ENCODE assay signal across 8 mouse cellular contexts in genomic region chr2:165360861-165361260, GRCm38 (mm10). TPM values are rescaled to one million over a fixed set of nuclear protein-coding genes. Genes with fewer than 3 reads are reported as not detected.
DNase-seq lines count a peak whose midpoint lies in the region; ATAC-seq and TF ChIP-seq lines count a peak whose summit lies in the region.
"Had no signal": no experiment of that assay in that cellular context is flagged by ENCODE, and none has a peak within 500 bp of the region (broad histone marks: within the 10 kb centered on the region; RNA-seq: fewer than 3 reads in every experiment).

No protein-coding gene starts in this region.

- no peak overlapping the region for H3K27ac ChIP-seq in bone marrow, adult 2 months (ENCODE audit: control insufficient read depth, insufficient read depth, low read depth, low read length, poor library complexity)
- H3K27ac ChIP-seq in forebrain, embryonic 11.5 days (ENCODE audit: low read depth, low read length), result no peak overlapping the region
- no peak overlapping the region for H3K27ac ChIP-seq in liver, embryonic 11.5 days (ENCODE audit: low read depth, low read length)
- no peak overlapping the region for H3K27ac ChIP-seq in neural tube, embryonic 11.5 days (ENCODE audit: low read depth, low read length)
- H3K27ac ChIP-seq: heart, embryonic 13.5 days had no signal

- no peak for TF ChIP-seq POLR2A in bone marrow, adult 2 months (IDR thresholded peaks at IDR 0.05; ENCODE audit: borderline replicate concordance, control insufficient read depth, low read depth, low read length)

- no peak overlapping the region for H3K9ac ChIP-seq in forebrain, embryonic 11.5 days (ENCODE audit: low read length)
- no peak overlapping the region for H3K9ac ChIP-seq in liver, embryonic 11.5 days (ENCODE audit: low read depth, low read length)
- no peak overlapping the region for H3K9ac ChIP-seq in neural tube, embryonic 11.5 days (ENCODE audit: low read length)
- H3K9ac ChIP-seq: heart, embryonic 13.5 days had no signal

- no peaks in the 10 kb centered on the region for H3K36me3 ChIP-seq in forebrain, embryonic 11.5 days (ENCODE audit: control insufficient read depth, insufficient read depth, low read length)
- no peaks in the 10 kb centered on the region for H3K36me3 ChIP-seq in liver, embryonic 11.5 days (ENCODE audit: control insufficient read depth, insufficient read depth, low read length)
- H3K36me3 ChIP-seq in neural tube, embryonic 11.5 days (ENCODE audit: control insufficient read depth, insufficient read depth, low read length), result no peaks in the 10 kb centered on the region
- H3K36me3 ChIP-seq: heart, embryonic 13.5 days had no signal

- peak; percentile 93 for DNase-seq in 3T3-L1 (ENCODE audit: low read depth, low spot score)
- DNase-seq in B cell, adult 2 months, result peak; percentile 51 to 60
- peak; percentile 81 for DNase-seq in forebrain, embryonic 11.5 days (ENCODE audit: low spot score)
- peak; percentile 78 for DNase-seq in hindlimb bud, embryonic 11.5 days (ENCODE audit: extremely low spot score, low read depth, low spot score)
- peak; percentile 48 for DNase-seq in liver, embryonic 11.5 days (ENCODE audit: low spot score)
- peak; percentile 75 for DNase-seq in neural tube, embryonic 11.5 days (ENCODE audit: low spot score)

- TF ChIP-seq CTCF in bone marrow, adult 2 months (IDR thresholded peaks at IDR 0.05; ENCODE audit: control insufficient read depth, insufficient read depth, low read length), result peak; percentile 72

- WGBS in bone marrow, adult 2 months, result 6% methylated on average over 1 of the region's 1 CpGs
- WGBS in forebrain, embryonic 11.5 days, result 0% methylated on average over 1 of the region's 1 CpGs
- WGBS in liver, embryonic 11.5 days, result 0% methylated on average over 1 of the region's 1 CpGs
- 0% methylated on average over 1 of the region's 1 CpGs for WGBS in neural tube, embryonic 11.5 days

- no peaks in the 10 kb centered on the region for H3K9me3 ChIP-seq in forebrain, embryonic 11.5 days (ENCODE audit: control insufficient read depth, low read length)
- no peaks in the 10 kb centered on the region for H3K9me3 ChIP-seq in liver, embryonic 11.5 days (ENCODE audit: control insufficient read depth, low read length)
- no peaks in the 10 kb centered on the region for H3K9me3 ChIP-seq in neural tube, embryonic 11.5 days (ENCODE audit: control insufficient read depth, low read length)

- H3K27me3 ChIP-seq in forebrain, embryonic 11.5 days (ENCODE audit: control insufficient read depth, insufficient read depth, low read length), result no peaks in the 10 kb centered on the region
- peaks cover 6% of the 10 kb centered on the region; the same call in 1 of the 2 replicates for H3K27me3 ChIP-seq in liver, embryonic 11.5 days (replicated peaks; ENCODE audit: control insufficient read depth, insufficient read depth, low read length)
- H3K27me3 ChIP-seq in neural tube, embryonic 11.5 days (ENCODE audit: control insufficient read depth, insufficient read depth, low read length), result no peaks in the 10 kb centered on the region

- ATAC-seq in forebrain, embryonic 11.5 days (replicated peaks; ENCODE audit: low FRiP score), result 0 out of 2 replicates have a peak, but pooled peaks have one; percentile 46
- ATAC-seq in liver, embryonic 11.5 days (replicated peaks; ENCODE audit: low FRiP score), result no peak
- no peak for ATAC-seq in neural tube, embryonic 11.5 days (ENCODE audit: insufficient read depth, low FRiP score, low TSS enrichment)

- H3K4me1 ChIP-seq in bone marrow, adult 2 months (ENCODE audit: control insufficient read depth, insufficient read depth, low read length), result no peaks in the 10 kb centered on the region
- H3K4me1 ChIP-seq in forebrain, embryonic 11.5 days (replicated peaks; ENCODE audit: control insufficient read depth, insufficient read depth, low read length), result no peaks in the 10 kb centered on the region
- no peaks in the 10 kb centered on the region; the same call in 1 of the 2 replicates for H3K4me1 ChIP-seq in liver, embryonic 11.5 days (replicated peaks; ENCODE audit: control insufficient read depth, insufficient read depth, low read length)
- no peaks in the 10 kb centered on the region for H3K4me1 ChIP-seq in neural tube, embryonic 11.5 days (ENCODE audit: control insufficient read depth, insufficient read depth, low read length)

- no peak overlapping the region for H3K4me3 ChIP-seq in bone marrow, adult 2 months (replicated peaks; ENCODE audit: control insufficient read depth, low read depth, low read length)
- H3K4me3 ChIP-seq in forebrain, embryonic 11.5 days (ENCODE audit: low read depth, low read length), result no peak overlapping the region
- H3K4me3 ChIP-seq in liver, embryonic 11.5 days (ENCODE audit: low read depth, low read length), result no peak overlapping the region
- no peak overlapping the region for H3K4me3 ChIP-seq in neural tube, embryonic 11.5 days (ENCODE audit: low read depth, low read length)
- H3K4me3 ChIP-seq: heart, embryonic 13.5 days had no signal

- H3K4me2 ChIP-seq in forebrain, embryonic 11.5 days (ENCODE audit: low read depth, low read length, severe bottlenecking), result no peak overlapping the region
- no peak overlapping the region for H3K4me2 ChIP-seq in liver, embryonic 11.5 days
- H3K4me2 ChIP-seq in neural tube, embryonic 11.5 days (ENCODE audit: low read depth), result no peak overlapping the region
- H3K4me2 ChIP-seq: heart, embryonic 13.5 days had no signal

RNA-seq across cellular contexts. Expression of gene Zfp663, which starts 7.7 kb away (rescaled TPM):
- not detected in 2 replicates for polyA plus RNA-seq in bone marrow, adult 2 months (2011; ENCODE audit: insufficient read depth, insufficient read length, low replicate concordance, missing spikeins)
- 4.7 and 5.8 TPM in 2 replicates for polyA plus RNA-seq in forebrain, embryonic 11.5 days (2014; fragmentation: Nextera tagmentation; extraction: Ambion mirVana)
- 0.07 and 0.29 TPM in 2 replicates for polyA plus RNA-seq in liver, embryonic 11.5 days (2014; fragmentation: Nextera tagmentation; extraction: Ambion mirVana)
- 5.1 and 6.1 TPM in 2 replicates for polyA plus RNA-seq in neural tube, embryonic 11.5 days (2014; fragmentation: Nextera tagmentation; extraction: Ambion mirVana)

RNA-seq across cellular contexts. Expression of gene Zfp334, which starts 27.2 kb away (rescaled TPM):
- polyA plus RNA-seq in bone marrow, adult 2 months (2011; ENCODE audit: insufficient read depth, insufficient read length, low replicate concordance, missing spikeins), result 0.36 and 0.42 TPM in 2 replicates
- polyA plus RNA-seq in forebrain, embryonic 11.5 days (2014; fragmentation: Nextera tagmentation; extraction: Ambion mirVana), result 23.7 and 23.8 TPM in 2 replicates
- 5.9 and 6.1 TPM in 2 replicates for polyA plus RNA-seq in liver, embryonic 11.5 days (2014; fragmentation: Nextera tagmentation; extraction: Ambion mirVana)
- polyA plus RNA-seq in neural tube, embryonic 11.5 days (2014; fragmentation: Nextera tagmentation; extraction: Ambion mirVana), result 22.2 and 23.0 TPM in 2 replicates

RNA-seq across cellular contexts. Expression of gene Elmo2, which starts 34.6 kb away (rescaled TPM):
- polyA plus RNA-seq in bone marrow, adult 2 months (2011; ENCODE audit: insufficient read depth, insufficient read length, low replicate concordance, missing spikeins), result 11.4 and 29.8 TPM in 2 replicates
- polyA plus RNA-seq in forebrain, embryonic 11.5 days (2014; fragmentation: Nextera tagmentation; extraction: Ambion mirVana), result 95.4 and 108 TPM in 2 replicates
- polyA plus RNA-seq in liver, embryonic 11.5 days (2014; fragmentation: Nextera tagmentation; extraction: Ambion mirVana), result 36.4 and 42.4 TPM in 2 replicates
- 89.0 and 97.7 TPM in 2 replicates for polyA plus RNA-seq in neural tube, embryonic 11.5 days (2014; fragmentation: Nextera tagmentation; extraction: Ambion mirVana)

RNA-seq across cellular contexts. Expression of gene Ocstamp, which starts 39.3 kb away (rescaled TPM):
- polyA plus RNA-seq in bone marrow, adult 2 months (2011; ENCODE audit: insufficient read depth, insufficient read length, low replicate concordance, missing spikeins), result 0.67 TPM in 1 of 2 replicates, not detected in the other
- polyA plus RNA-seq in forebrain, embryonic 11.5 days (2014; fragmentation: Nextera tagmentation; extraction: Ambion mirVana), result 0.07 and 0.09 TPM in 2 replicates
- polyA plus RNA-seq in liver, embryonic 11.5 days (2014; fragmentation: Nextera tagmentation; extraction: Ambion mirVana), result 2.2 and 2.5 TPM in 2 replicates
- polyA plus RNA-seq in neural tube, embryonic 11.5 days (2014; fragmentation: Nextera tagmentation; extraction: Ambion mirVana), result not detected in 2 replicates
- polyA plus RNA-seq: heart, embryonic 13.5 days had no signal
